Mouse (Mus musculus): ENCODE results near the gene Ctcfl. TPM values are rescaled to one million over a fixed set of nuclear protein-coding genes. Genes with fewer than 3 reads are reported as not detected.
A peak's percentile ranks its signal among the peaks of the same experiment; 100 is the strongest.

Gene Ctcfl
- polyA plus RNA-seq, 1 experiment from 2014 or later = 0.25 TPM

GRCm38 (mm10) chr2:173083106-173083505, 36.2 kb downstream of the Ctcfl start:
- peak overlapping the region; percentile 44 for H3K27ac ChIP-seq (ENCODE audit: low read depth)
- no peaks in the 10 kb centered on the region for H3K36me3 ChIP-seq (replicated peaks; ENCODE audit: insufficient read depth, low read length)
- no peak for ATAC-seq
- H3K4me3 ChIP-seq (ENCODE audit: low read depth, low read length) = no peak overlapping the region
- no peaks in the 10 kb centered on the region for H3K9me3 ChIP-seq (ENCODE audit: low read length)
- TF ChIP-seq CTCF (IDR thresholded peaks at IDR 0.05; ENCODE audit: low read depth) = no peak
- WGBS (ENCODE audit: insufficient replicate concordance) = 67% methylated on average over 9 of the region's 9 CpGs
- no peaks in the 10 kb centered on the region for H3K27me3 ChIP-seq (ENCODE audit: insufficient read depth, low read length)
- no peak for DNase-seq
- H3K4me2 ChIP-seq (ENCODE audit: low read depth, low read length) = peak overlapping the region; percentile 45; the same call in 1 of the 2 replicates
- peaks cover 7% of the 10 kb centered on the region; the same call in 1 of the 2 replicates for H3K4me1 ChIP-seq (ENCODE audit: insufficient read depth)
- 0 out of 2 replicates have a peak overlapping the region, but pooled peaks have one; percentile 30 for H3K9ac ChIP-seq (replicated peaks)

GRCm38 (mm10) chr2:173082706-173083105, 36.6 kb downstream of the Ctcfl start:
- Histone ChIP-seq H3K27me3 (ENCODE audit: insufficient read depth, low read length) (no peaks in the 10 kb centered on the region), H3K9ac (replicated peaks) (no peak overlapping the region), H3K36me3 (replicated peaks; ENCODE audit: insufficient read depth, low read length) (no peaks in the 10 kb centered on the region), H3K4me2 (ENCODE audit: low read depth, low read length) (no peak overlapping the region), H3K27ac (ENCODE audit: low read depth) (no peak overlapping the region), H3K4me1 (ENCODE audit: insufficient read depth) (peaks cover 7% of the 10 kb centered on the region; the same call in 1 of the 2 replicates), H3K9me3 (ENCODE audit: low read length) (no peaks in the 10 kb centered on the region), H3K4me3 (ENCODE audit: low read depth, low read length) (no peak overlapping the region)
- no peak for ATAC-seq
- peak; percentile 27 for DNase-seq
- TF ChIP-seq EP300 (IDR thresholded peaks at IDR 0.05; ENCODE audit: low read depth) = no peak
- TF ChIP-seq CTCF (IDR thresholded peaks at IDR 0.05; ENCODE audit: low read depth) = no peak
- 78% methylated on average over 3 of the region's 3 CpGs for WGBS (ENCODE audit: insufficient replicate concordance)

- no peak overlapping the region for H3K4me2 ChIP-seq (ENCODE audit: low read depth, low read length)
- H3K4me1 ChIP-seq (ENCODE audit: insufficient read depth) = peaks cover 10% of the 10 kb centered on the region; the same call in 1 of the 2 replicates
- H3K27ac ChIP-seq (ENCODE audit: low read depth) = no peak overlapping the region
- peak; percentile 78 for ATAC-seq
- H3K4me3 ChIP-seq (ENCODE audit: low read depth, low read length) = no peak overlapping the region
- H3K9me3 ChIP-seq (ENCODE audit: low read length) = no peaks in the 10 kb centered on the region
- H3K27me3 ChIP-seq (ENCODE audit: insufficient read depth, low read length) = no peaks in the 10 kb centered on the region
- peak; percentile 99 for TF ChIP-seq CTCF (IDR thresholded peaks at IDR 0.05; ENCODE audit: low read depth)
- no peak for TF ChIP-seq EP300 (IDR thresholded peaks at IDR 0.05; ENCODE audit: low read depth)
- no peak overlapping the region for H3K9ac ChIP-seq (replicated peaks)
- no peaks in the 10 kb centered on the region for H3K36me3 ChIP-seq (replicated peaks; ENCODE audit: insufficient read depth, low read length)
- peak; percentile 87 for DNase-seq
- 27% methylated on average over 10 of the region's 10 CpGs for WGBS (ENCODE audit: insufficient replicate concordance)
Measured at GRCm38 (mm10) chr2:173080785-173081241, 38.5 kb downstream of the Ctcfl start.

- H3K9me3 ChIP-seq (ENCODE audit: low read length) = no peaks in the 10 kb centered on the region
- no peak for ATAC-seq
- H3K36me3 ChIP-seq (replicated peaks; ENCODE audit: insufficient read depth, low read length) = no peaks in the 10 kb centered on the region
- no peak overlapping the region for H3K9ac ChIP-seq (replicated peaks)
- no peak for DNase-seq
- TF ChIP-seq EP300 (IDR thresholded peaks at IDR 0.05; ENCODE audit: low read depth) (no peak), CTCF (IDR thresholded peaks at IDR 0.05; ENCODE audit: low read depth) (no peak)
- no peak overlapping the region for H3K4me3 ChIP-seq (ENCODE audit: low read depth, low read length)
- no peak overlapping the region for H3K27ac ChIP-seq (ENCODE audit: low read depth)
- H3K27me3 ChIP-seq (ENCODE audit: insufficient read depth, low read length) = no peaks in the 10 kb centered on the region
- WGBS (ENCODE audit: insufficient replicate concordance) = 66% methylated on average over 10 of the region's 10 CpGs
- H3K4me2 ChIP-seq (ENCODE audit: low read depth, low read length) = no peak overlapping the region
- H3K4me1 ChIP-seq (ENCODE audit: insufficient read depth) = peaks cover 10% of the 10 kb centered on the region; the same call in 1 of the 2 replicates
Measured at GRCm38 (mm10) chr2:173079766-173080549, 39.4 kb downstream of the Ctcfl start.

- H3K27ac ChIP-seq (ENCODE audit: low read depth) = no peak overlapping the region
- no peaks in the 10 kb centered on the region for H3K27me3 ChIP-seq (ENCODE audit: insufficient read depth, low read length)
- 49% methylated on average over 9 of the region's 9 CpGs for WGBS (ENCODE audit: insufficient replicate concordance)
- H3K4me1 ChIP-seq (ENCODE audit: insufficient read depth) = 0 out of 2 replicates have a peak, but pooled peaks cover 3% of the 10 kb centered on the region
- ATAC-seq = no peak
- H3K4me2 ChIP-seq (ENCODE audit: low read depth, low read length) = no peak overlapping the region
- DNase-seq = no peak
- TF ChIP-seq EP300 (IDR thresholded peaks at IDR 0.05; ENCODE audit: low read depth) (no peak), CTCF (IDR thresholded peaks at IDR 0.05; ENCODE audit: low read depth) (no peak)
- H3K4me3 ChIP-seq (ENCODE audit: low read depth, low read length) = no peak overlapping the region
- H3K36me3 ChIP-seq (replicated peaks; ENCODE audit: insufficient read depth, low read length) = no peaks in the 10 kb centered on the region
- H3K9ac ChIP-seq (replicated peaks) = no peak overlapping the region
- H3K9me3 ChIP-seq (ENCODE audit: low read length) = no peaks in the 10 kb centered on the region
Measured at GRCm38 (mm10) chr2:173076921-173077320, 42.4 kb downstream of the Ctcfl start.

- TF ChIP-seq EP300 (IDR thresholded peaks at IDR 0.05; ENCODE audit: low read depth) (no peak), CTCF (IDR thresholded peaks at IDR 0.05; ENCODE audit: low read depth) (no peak)
- H3K27ac ChIP-seq (ENCODE audit: low read depth) = peak overlapping the region; percentile 8; the same call in 1 of the 2 replicates
- H3K9me3 ChIP-seq (ENCODE audit: low read length) = no peaks in the 10 kb centered on the region
- ATAC-seq (no peak), DNase-seq (peak; percentile 12)
- 0 out of 2 replicates have a peak overlapping the region, but pooled peaks have one; percentile 7 for H3K4me3 ChIP-seq (ENCODE audit: low read depth, low read length)
- no peaks in the 10 kb centered on the region for H3K36me3 ChIP-seq (replicated peaks; ENCODE audit: insufficient read depth, low read length)
- 0 out of 2 replicates have a peak, but pooled peaks cover 3% of the 10 kb centered on the region for H3K4me1 ChIP-seq (ENCODE audit: insufficient read depth)
- H3K27me3 ChIP-seq (ENCODE audit: insufficient read depth, low read length) = no peaks in the 10 kb centered on the region
- 53% methylated on average over 5 of the region's 5 CpGs for WGBS (ENCODE audit: insufficient replicate concordance)
- H3K4me2 ChIP-seq (ENCODE audit: low read depth, low read length) = peak overlapping the region; percentile 16; the same call in 1 of the 2 replicates
- H3K9ac ChIP-seq (replicated peaks) = no peak overlapping the region
Measured at GRCm38 (mm10) chr2:173073666-173074065, 45.7 kb downstream of the Ctcfl start.

All from liver, postnatal 0 days (tissue).